Mouse (Mus musculus) embryonic facial prominence, embryonic 11.5 days (tissue): ENCODE results near the gene Ppp1r27. TPM values are rescaled to one million over a fixed set of nuclear protein-coding genes. Genes with fewer than 3 reads are reported as not detected.

Experiments
- ATAC-seq: fragments of 200-750 bp; cut with Nextera tagmentation; replicated peaks from 2 replicates; pipeline ENCODE4 v1.8.0; 2017; ENCODE audit warnings: low read depth; ENCODE audit not compliant: insufficient number of reproducible peaks, low FRiP score, low TSS enrichment
- DNase-seq: peaks from one replicate; pipeline ENCODE4 v3.0.0-alpha.2; 2015; ENCODE audit warnings: low spot score
- H3K27ac ChIP-seq: fragments of 300-500 bp; sonication (generic); replicated peaks from 2 replicates; pipeline ENCODE4 v1.5.1; 2014; ENCODE audit warnings: mild to moderate bottlenecking, low read depth, low read length, control low read depth
- H3K27me3 ChIP-seq: fragments of 300-500 bp; sonication (generic); 2 replicates; pipeline ENCODE4 v1.6.1; 2014; ENCODE audit warnings: mild to moderate bottlenecking, low read length, moderate library complexity, mixed read lengths; ENCODE audit not compliant: control insufficient read depth, insufficient read depth
- H3K36me3 ChIP-seq: fragments of 300-500 bp; sonication (generic); replicated peaks from 2 replicates; pipeline ENCODE4 v1.6.1; 2014; ENCODE audit warnings: low read depth, mild to moderate bottlenecking, low read length, moderate library complexity, mixed read lengths; ENCODE audit not compliant: control insufficient read depth, insufficient read depth
- H3K4me1 ChIP-seq: fragments of 300-500 bp; sonication (generic); 2 replicates; pipeline ENCODE4 v1.6.1; 2014; ENCODE audit warnings: low read length, mixed read lengths; ENCODE audit not compliant: control insufficient read depth, insufficient read depth
- H3K4me2 ChIP-seq: fragments of 300-500 bp; sonication (generic); 2 replicates; pipeline ENCODE4 v1.6.1; 2014; ENCODE audit warnings: low read depth, mild to moderate bottlenecking, control low read depth, low read length, moderate library complexity
- H3K4me3 ChIP-seq: fragments of 300-500 bp; sonication (generic); 2 replicates; pipeline ENCODE4 v1.5.1; 2014; ENCODE audit warnings: low read depth, low read length, control low read depth
- H3K9ac ChIP-seq: fragments of 300-500 bp; sonication (generic); replicated peaks from 2 replicates; pipeline ENCODE4 v1.6.1; 2014; ENCODE audit warnings: mild to moderate bottlenecking, control low read depth, low read length
- H3K9me3 ChIP-seq: fragments of 300-500 bp; sonication (generic); replicated peaks from 2 replicates; pipeline ENCODE4 v1.6.1; 2016; ENCODE audit warnings: mild to moderate bottlenecking, low read length, inconsistent platforms, mixed read lengths; ENCODE audit not compliant: control insufficient read depth
- WGBS: fragments of 180-500 bp; shearing (Covaris S2); extraction: QIAGEN DNeasy Blood & Tissue Kit; methylation state at CpG from one replicate; pipeline ENCODE4 v1.1.7; 2014; 5-methylcytosine and 5-hydroxymethylcytosine counted together
- polyA plus RNA-seq: library from polyadenylated mRNA; unstranded; fragments of >200 nt; fragmentation: Nextera tagmentation; extraction: Ambion mirVana; gene quantifications from 2 replicates; pipeline ENCODE4 v1.2.1, GENCODE M21; 2014

The Ppp1r27 gene
- polyA plus RNA-seq, 1 experiment from 2014 or later, result not detected

GRCm38 (mm10) chr11:120548786-120549167 lies 2.2 kb downstream of the Ppp1r27 start:
- peaks cover 4% of the 10 kb centered on the region for H3K4me1 ChIP-seq
- ATAC-seq (no peak), DNase-seq (no peak)
- H3K36me3 ChIP-seq, result no peaks in the 10 kb centered on the region; the same call in 1 of the 2 replicates
- 32% methylated on average over 7 of the region's 7 CpGs for WGBS
- H3K27ac ChIP-seq, result peak overlapping the region; percentile 83; the same call in 1 of the 2 replicates
- peak overlapping the region; percentile 98 for H3K4me3 ChIP-seq
- peak overlapping the region; percentile 87 for H3K4me2 ChIP-seq
- no peaks in the 10 kb centered on the region for H3K27me3 ChIP-seq
- peak overlapping the region; percentile 96 for H3K9ac ChIP-seq
- no peaks in the 10 kb centered on the region for H3K9me3 ChIP-seq

DNA sequence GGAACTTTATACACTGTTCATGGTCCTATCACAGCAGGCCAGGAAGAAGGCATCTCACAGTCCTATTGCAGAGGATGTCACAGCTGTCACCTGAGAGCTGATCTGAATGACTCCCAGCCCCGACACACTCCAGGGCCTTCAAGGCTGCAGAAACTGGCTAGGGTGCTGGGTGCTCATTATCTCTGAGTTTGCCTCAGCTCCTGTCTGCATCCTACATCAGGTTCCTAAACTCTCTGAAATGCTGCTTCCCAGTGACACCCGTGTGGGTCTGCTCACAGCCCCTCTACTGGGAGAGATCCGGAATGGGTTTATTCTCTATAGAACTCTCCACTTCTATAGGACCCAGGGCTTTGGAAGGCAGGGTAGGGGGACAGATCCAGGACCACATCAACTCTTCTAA lies 2.7 kb downstream of the Ppp1r27 start:
- peak overlapping the region; percentile 87 for H3K4me2 ChIP-seq
- 85% methylated on average over 3 of the region's 3 CpGs for WGBS
- no peak overlapping the region for H3K27ac ChIP-seq
- H3K27me3 ChIP-seq, result no peaks in the 10 kb centered on the region
- peak overlapping the region; percentile 98; the same call in 1 of the 2 replicates for H3K4me3 ChIP-seq
- peaks cover 4% of the 10 kb centered on the region for H3K4me1 ChIP-seq
- DNase-seq (no peak), ATAC-seq (no peak)
- no peaks in the 10 kb centered on the region for H3K9me3 ChIP-seq
- no peaks in the 10 kb centered on the region; the same call in none of the 2 replicates for H3K36me3 ChIP-seq
- H3K9ac ChIP-seq, result no peak overlapping the region

DNA sequence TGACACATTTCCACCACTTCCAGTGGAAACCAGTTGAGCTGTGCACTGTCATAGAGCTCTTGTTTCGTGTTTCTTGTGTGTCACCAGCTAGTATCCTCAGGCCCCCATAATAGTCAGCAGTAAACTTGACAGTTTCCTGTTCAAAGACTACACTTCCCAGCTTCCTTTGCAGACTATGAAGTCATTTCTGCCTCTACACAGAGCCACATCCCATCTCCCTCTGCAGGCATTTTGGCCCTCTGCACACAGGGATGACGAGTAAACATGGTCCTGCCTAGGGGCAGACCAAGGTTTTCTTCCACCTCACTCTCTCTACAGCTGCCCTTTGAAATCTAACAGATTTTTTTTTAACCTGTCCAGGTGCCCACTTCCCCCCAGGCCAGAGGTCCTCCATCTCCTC lies 3.5 kb downstream of the Ppp1r27 start:
- DNase-seq (no peak), ATAC-seq (no peak)
- H3K27ac ChIP-seq, result no peak overlapping the region
- no peak overlapping the region for H3K4me3 ChIP-seq
- H3K27me3 ChIP-seq, result no peaks in the 10 kb centered on the region
- no peaks in the 10 kb centered on the region for H3K9me3 ChIP-seq
- H3K4me1 ChIP-seq, result peaks cover 4% of the 10 kb centered on the region
- H3K36me3 ChIP-seq, result no peaks in the 10 kb centered on the region; the same call in none of the 2 replicates
- 70% methylated on average over 2 of the region's 2 CpGs for WGBS
- no peak overlapping the region for H3K4me2 ChIP-seq
- H3K9ac ChIP-seq, result no peak overlapping the region

GRCm38 (mm10) chr11:120545964-120546363 lies 5.0 kb downstream of the Ppp1r27 start:
- peaks cover 4% of the 10 kb centered on the region for H3K4me1 ChIP-seq
- 91% methylated on average over 3 of the region's 3 CpGs for WGBS
- H3K36me3 ChIP-seq, result no peaks in the 10 kb centered on the region; the same call in none of the 2 replicates

DNA sequence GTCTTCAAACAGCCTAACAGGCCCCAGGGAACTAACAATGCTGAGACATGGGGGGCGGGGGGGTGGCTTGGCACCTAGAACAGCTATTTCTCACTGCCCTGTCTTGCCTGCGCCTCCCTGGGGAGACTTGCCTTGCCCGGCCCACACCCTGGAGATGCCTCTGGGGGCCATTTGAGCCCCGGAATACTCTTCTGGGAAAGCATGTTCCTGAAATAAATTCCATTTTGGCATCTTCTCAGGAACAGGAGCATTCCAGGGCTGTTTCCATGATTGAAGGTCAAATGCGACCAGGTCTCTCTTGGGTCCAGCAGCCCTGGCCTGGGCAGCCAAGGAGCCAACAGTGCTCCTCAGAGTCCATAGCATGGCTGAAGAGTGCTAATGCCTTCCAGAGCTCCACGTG lies 8.6 kb downstream of the Ppp1r27 start:
- WGBS, result 87% methylated on average over 6 of the region's 6 CpGs

More at GRCm38 (mm10) chr11:120545964-120546363, 5.0 kb downstream of the Ppp1r27 start:
- no peak overlapping the region for H3K4me2 ChIP-seq
- no peak overlapping the region for H3K4me3 ChIP-seq
- H3K27me3 ChIP-seq, result no peaks in the 10 kb centered on the region
- H3K9me3 ChIP-seq, result no peaks in the 10 kb centered on the region
- ATAC-seq, result no peak
- DNase-seq, result no peak
- no peak overlapping the region for H3K27ac ChIP-seq
- H3K9ac ChIP-seq, result no peak overlapping the region

GRCm38 (mm10) chr11:120541907-120542306 lies 9.0 kb downstream of the Ppp1r27 start:
- 47% methylated on average over 4 of the region's 4 CpGs for WGBS
- H3K4me2 ChIP-seq, result no peak overlapping the region
- no peak for DNase-seq
- no peak for ATAC-seq
- H3K4me3 ChIP-seq, result no peak overlapping the region
- no peak overlapping the region for H3K9ac ChIP-seq
- no peaks in the 10 kb centered on the region; the same call in none of the 2 replicates for H3K36me3 ChIP-seq
- no peaks in the 10 kb centered on the region for H3K9me3 ChIP-seq
- peaks cover 3% of the 10 kb centered on the region; the same call in 1 of the 2 replicates for H3K4me1 ChIP-seq
- H3K27ac ChIP-seq, result no peak overlapping the region
- H3K27me3 ChIP-seq, result no peaks in the 10 kb centered on the region

More for the DNA sequence above, 8.6 kb downstream of the Ppp1r27 start:
- H3K9ac ChIP-seq, result no peak overlapping the region
- no peak for ATAC-seq
- no peaks in the 10 kb centered on the region for H3K27me3 ChIP-seq
- no peaks in the 10 kb centered on the region; the same call in none of the 2 replicates for H3K36me3 ChIP-seq
- no peak overlapping the region for H3K4me2 ChIP-seq
- no peak overlapping the region for H3K27ac ChIP-seq
- H3K4me3 ChIP-seq, result no peak overlapping the region
- H3K4me1 ChIP-seq, result peaks cover 3% of the 10 kb centered on the region; the same call in 1 of the 2 replicates
- no peak for DNase-seq
- H3K9me3 ChIP-seq, result no peaks in the 10 kb centered on the region

DNA sequence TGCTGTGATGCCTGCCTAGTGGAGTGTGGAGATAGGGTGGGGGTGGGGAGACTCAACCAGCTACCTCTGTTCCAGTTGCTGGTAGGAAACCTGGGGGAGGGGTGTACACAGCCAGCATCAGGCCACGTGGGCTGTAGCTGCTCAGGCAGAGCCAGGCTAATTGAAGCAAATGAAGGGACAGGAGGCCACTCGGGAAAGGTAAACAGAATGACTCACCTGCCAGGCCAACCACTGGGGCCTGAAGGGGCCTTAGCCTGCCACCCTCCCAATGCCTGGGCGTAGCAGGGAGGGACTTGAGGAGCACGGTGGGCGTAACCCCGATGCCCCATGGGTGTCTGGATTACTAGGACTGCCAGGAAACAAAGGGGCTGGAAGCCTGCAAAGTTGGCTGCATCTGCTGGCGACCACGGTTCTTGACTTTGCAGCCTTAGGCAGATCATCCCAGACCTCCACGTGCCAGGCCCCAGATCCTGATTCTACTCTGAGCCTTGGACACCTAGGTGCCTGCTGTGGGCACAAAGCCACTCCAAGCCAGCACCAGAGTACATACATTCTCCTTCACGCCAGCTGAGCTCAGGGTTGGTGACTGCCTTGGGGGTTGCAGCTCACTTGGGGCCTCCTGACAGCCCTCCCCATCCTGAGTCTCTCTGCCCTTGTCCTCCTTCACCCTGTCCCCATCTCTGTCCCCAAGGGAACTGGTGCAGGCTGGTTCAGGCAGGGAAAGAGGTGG lies 11.5 kb downstream of the Ppp1r27 start:
- Histone ChIP-seq H3K4me3 (no peak overlapping the region), H3K4me2 (peak overlapping the region; percentile 4; the same call in 1 of the 2 replicates)

DNA sequence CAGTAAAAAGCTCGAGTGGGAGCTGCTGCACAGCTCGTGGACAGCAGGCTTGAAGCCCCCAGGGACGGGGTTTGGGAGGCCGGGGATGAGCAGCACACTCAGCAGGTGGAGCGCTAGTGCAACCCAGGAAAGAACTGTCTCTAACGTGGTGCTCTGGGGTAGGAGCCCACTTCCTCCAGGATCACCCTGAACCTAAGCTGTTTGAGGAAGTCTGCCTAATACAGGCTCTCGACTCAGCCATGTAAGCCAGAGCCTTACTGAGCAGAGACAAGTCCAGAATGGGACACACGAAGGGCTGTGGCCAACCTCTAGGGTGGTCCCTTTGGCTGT lies 12.0 kb downstream of the Ppp1r27 start:
- H3K36me3 ChIP-seq, result no peaks in the 10 kb centered on the region; the same call in none of the 2 replicates
- H3K4me3 ChIP-seq, result no peak overlapping the region
- H3K9ac ChIP-seq, result no peak overlapping the region
- H3K4me2 ChIP-seq, result no peak overlapping the region
- DNase-seq (no peak), ATAC-seq (peak; percentile 51; the same call in 1 of the 2 replicates)
- no peaks in the 10 kb centered on the region for H3K27me3 ChIP-seq
- H3K9me3 ChIP-seq, result no peaks in the 10 kb centered on the region
- WGBS, result 53% methylated on average over 8 of the region's 8 CpGs
- 0 out of 2 replicates have a peak overlapping the region, but pooled peaks have one; percentile 35 for H3K27ac ChIP-seq
- peaks cover 3% of the 10 kb centered on the region; the same call in 1 of the 2 replicates for H3K4me1 ChIP-seq

More for the DNA sequence above, 11.5 kb downstream of the Ppp1r27 start:
- no peak; the same call in none of the 2 replicates for ATAC-seq
- no peaks in the 10 kb centered on the region; the same call in none of the 2 replicates for H3K36me3 ChIP-seq
- 14% methylated on average over 10 of the region's 10 CpGs for WGBS
- peak overlapping the region; percentile 35 for H3K27ac ChIP-seq
- no peaks in the 10 kb centered on the region for H3K9me3 ChIP-seq
- H3K27me3 ChIP-seq, result no peaks in the 10 kb centered on the region
- H3K9ac ChIP-seq, result peak overlapping the region; percentile 11; the same call in 1 of the 2 replicates
- DNase-seq, result peak; percentile 60
- H3K4me1 ChIP-seq, result peaks cover 3% of the 10 kb centered on the region; the same call in 1 of the 2 replicates
